Mouse (Mus musculus) ES-E14 (cell line): ENCODE measurements at regions not wholly inside any gene's neighbourhood (a gene's known extent, or its start where the extent isn't known, plus 50 kb on each side); places are given as distances from the start of the nearest gene placed in this dataset.

Experiments used
- HCFC1 ChIP-seq: IDR thresholded peaks from 2 replicates; pipeline ENCODE4 v1.6.1; 2012; ENCODE audit warnings: low read length, inconsistent platforms, borderline replicate concordance; ENCODE audit not compliant: insufficient read depth
- MAFK ChIP-seq: IDR thresholded peaks from 2 replicates; pipeline ENCODE4 v1.6.1; 2014; ENCODE audit warnings: mild to moderate bottlenecking, low read depth, low read length, inconsistent platforms; ENCODE audit not compliant: insufficient read depth
- ZC3H11A ChIP-seq: IDR thresholded peaks from 2 replicates; pipeline ENCODE4 v1.6.1; 2012; ENCODE audit warnings: low read depth, mild to moderate bottlenecking, inconsistent platforms, low read length, borderline replicate concordance
- ZNF384 ChIP-seq: IDR thresholded peaks from 2 replicates; pipeline ENCODE4 v1.6.1; 2012; ENCODE audit warnings: low read depth, low read length, inconsistent platforms

DNA sequence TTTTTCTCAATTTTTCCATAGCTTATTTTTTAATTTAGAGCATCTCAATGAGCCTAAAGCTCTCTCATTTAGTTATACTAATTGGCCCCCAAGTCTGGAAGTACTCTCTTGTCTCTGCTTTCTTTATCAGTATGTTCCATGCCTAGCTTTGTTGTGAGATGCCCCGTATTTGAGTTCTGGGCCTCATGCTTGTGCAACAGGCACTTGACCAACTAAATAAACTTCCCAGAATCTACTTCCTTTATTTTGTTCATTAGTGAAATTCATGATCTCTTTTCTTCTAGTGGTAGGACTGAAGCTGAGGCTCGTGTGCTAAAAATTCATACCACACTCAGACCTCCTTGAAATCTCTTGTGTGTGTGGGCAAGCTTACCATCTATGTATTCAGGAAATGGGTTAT is 75.8 kb upstream of the Mrgpra3 start:
- no peak for TF ChIP-seq ZNF384
- no peak for TF ChIP-seq ZC3H11A
- TF ChIP-seq MAFK: no peak
- no peak for TF ChIP-seq HCFC1
